Mouse (Mus musculus): ENCODE measurements at regions not wholly inside any gene's neighbourhood (a gene's known extent, or its start where the extent isn't known, plus 50 kb on each side); places are given as distances from the start of the nearest gene placed in this dataset.

- no peaks in the 10 kb centered on the region for H3K9me3 ChIP-seq (ENCODE audit: control insufficient read depth, low read length)
- no peak for ATAC-seq
- WGBS, result 40% methylated on average over 8 of the region's 8 CpGs
- H3K36me3 ChIP-seq (ENCODE audit: control insufficient read depth, insufficient read depth, low read length), result no peaks in the 10 kb centered on the region
- no peak overlapping the region for H3K4me3 ChIP-seq (ENCODE audit: low read length)
- H3K4me2 ChIP-seq (ENCODE audit: low read length), result no peak overlapping the region
- no peaks in the 10 kb centered on the region for H3K27me3 ChIP-seq (replicated peaks; ENCODE audit: control insufficient read depth, insufficient read depth, low read length)
- H3K4me1 ChIP-seq (ENCODE audit: control insufficient read depth, insufficient read depth, low read depth, low read length), result peaks cover 3% of the 10 kb centered on the region; the same call in 1 of the 2 replicates
- H3K27ac ChIP-seq (ENCODE audit: low read depth, low read length), result no peak overlapping the region
- H3K9ac ChIP-seq (ENCODE audit: low read depth, low read length), result no peak overlapping the region
Measured at GRCm38 (mm10) chr7:70515341-70515851, 148.9 kb upstream of the Nr2f2 start.

DNA sequence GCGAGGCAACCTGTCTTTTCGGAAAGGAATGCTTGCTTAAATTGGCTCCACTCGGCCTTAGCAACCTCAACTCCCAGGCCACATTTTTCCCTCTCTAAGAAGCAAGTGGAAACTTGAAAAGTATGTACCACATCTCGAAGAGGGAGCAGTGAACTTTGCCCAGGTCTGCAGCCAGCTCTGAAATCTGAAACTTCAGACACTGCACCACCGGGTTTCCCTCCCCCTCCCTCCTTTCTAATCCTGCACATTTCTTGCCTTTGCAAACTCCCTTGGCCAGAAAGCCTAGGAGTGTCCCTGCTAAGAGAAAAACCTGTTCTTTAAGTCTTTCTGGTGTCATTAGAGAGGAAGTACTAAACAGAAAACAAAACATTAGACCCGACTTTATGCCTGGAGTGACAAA is 148.1 kb upstream of the Nr2f2 start:
- H3K4me3 ChIP-seq (ENCODE audit: low read length), result no peak overlapping the region
- H3K27ac ChIP-seq (ENCODE audit: low read depth, low read length), result no peak overlapping the region
- H3K27me3 ChIP-seq (replicated peaks; ENCODE audit: control insufficient read depth, insufficient read depth, low read length), result no peaks in the 10 kb centered on the region
- ATAC-seq, result no peak
- H3K4me2 ChIP-seq (ENCODE audit: low read length), result no peak overlapping the region
- no peaks in the 10 kb centered on the region for H3K36me3 ChIP-seq (ENCODE audit: control insufficient read depth, insufficient read depth, low read length)
- H3K4me1 ChIP-seq (ENCODE audit: control insufficient read depth, insufficient read depth, low read depth, low read length), result peaks cover 3% of the 10 kb centered on the region; the same call in 1 of the 2 replicates
- no peak overlapping the region for H3K9ac ChIP-seq (ENCODE audit: low read depth, low read length)
- no peaks in the 10 kb centered on the region for H3K9me3 ChIP-seq (ENCODE audit: control insufficient read depth, low read length)
- 19% methylated on average over 6 of the region's 6 CpGs for WGBS

GRCm38 (mm10) chr7:70512354-70512753 is 145.8 kb upstream of the Nr2f2 start:
- Histone ChIP-seq H3K4me3 (ENCODE audit: low read length) (no peak overlapping the region), H3K4me2 (ENCODE audit: low read length) (no peak overlapping the region), H3K36me3 (ENCODE audit: control insufficient read depth, insufficient read depth, low read length) (no peaks in the 10 kb centered on the region), H3K9me3 (ENCODE audit: control insufficient read depth, low read length) (no peaks in the 10 kb centered on the region), H3K27ac (ENCODE audit: low read depth, low read length) (no peak overlapping the region), H3K9ac (ENCODE audit: low read depth, low read length) (no peak overlapping the region), H3K27me3 (replicated peaks; ENCODE audit: control insufficient read depth, insufficient read depth, low read length) (no peaks in the 10 kb centered on the region), H3K4me1 (ENCODE audit: control insufficient read depth, insufficient read depth, low read depth, low read length) (peaks cover 3% of the 10 kb centered on the region; the same call in 1 of the 2 replicates)
- no peak for ATAC-seq
- WGBS, result 93% methylated on average over 6 of the region's 6 CpGs

- Histone ChIP-seq H3K27ac (ENCODE audit: low read depth, low read length) (no peak overlapping the region), H3K36me3 (ENCODE audit: control insufficient read depth, insufficient read depth, low read length) (no peaks in the 10 kb centered on the region), H3K4me2 (ENCODE audit: low read length) (no peak overlapping the region), H3K4me1 (ENCODE audit: control insufficient read depth, insufficient read depth, low read depth, low read length) (no peaks in the 10 kb centered on the region), H3K9me3 (ENCODE audit: control insufficient read depth, low read length) (no peaks in the 10 kb centered on the region), H3K27me3 (replicated peaks; ENCODE audit: control insufficient read depth, insufficient read depth, low read length) (no peaks in the 10 kb centered on the region), H3K4me3 (ENCODE audit: low read length) (no peak overlapping the region), H3K9ac (ENCODE audit: low read depth, low read length) (no peak overlapping the region)
- ATAC-seq, result no peak
- WGBS, result 15% methylated on average over 7 of the region's 7 CpGs
Measured at GRCm38 (mm10) chr7:70505671-70506181, 139.2 kb upstream of the Nr2f2 start.

- Histone ChIP-seq H3K4me2 (ENCODE audit: low read length) (no peak overlapping the region), H3K9ac (ENCODE audit: low read depth, low read length) (no peak overlapping the region), H3K4me3 (ENCODE audit: low read length) (no peak overlapping the region), H3K4me1 (ENCODE audit: control insufficient read depth, insufficient read depth, low read depth, low read length) (no peaks in the 10 kb centered on the region), H3K27ac (ENCODE audit: low read depth, low read length) (no peak overlapping the region), H3K9me3 (ENCODE audit: control insufficient read depth, low read length) (no peaks in the 10 kb centered on the region), H3K36me3 (ENCODE audit: control insufficient read depth, insufficient read depth, low read length) (no peaks in the 10 kb centered on the region), H3K27me3 (replicated peaks; ENCODE audit: control insufficient read depth, insufficient read depth, low read length) (no peaks in the 10 kb centered on the region)
- ATAC-seq, result no peak
- WGBS, result 81% methylated on average over 4 of the region's 4 CpGs
Measured at GRCm38 (mm10) chr7:70501821-70502220, 135.3 kb upstream of the Nr2f2 start.

GRCm38 (mm10) chr7:70496541-70497154 is 130.1 kb upstream of the Nr2f2 start:
- no peak overlapping the region for H3K4me3 ChIP-seq (ENCODE audit: low read length)
- H3K9me3 ChIP-seq (ENCODE audit: control insufficient read depth, low read length), result no peaks in the 10 kb centered on the region
- H3K4me2 ChIP-seq (ENCODE audit: low read length), result no peak overlapping the region
- H3K9ac ChIP-seq (ENCODE audit: low read depth, low read length), result no peak overlapping the region
- H3K27ac ChIP-seq (ENCODE audit: low read depth, low read length), result no peak overlapping the region
- no peaks in the 10 kb centered on the region for H3K27me3 ChIP-seq (replicated peaks; ENCODE audit: control insufficient read depth, insufficient read depth, low read length)
- no peaks in the 10 kb centered on the region for H3K36me3 ChIP-seq (ENCODE audit: control insufficient read depth, insufficient read depth, low read length)
- WGBS, result 57% methylated on average over 8 of the region's 8 CpGs
- H3K4me1 ChIP-seq (ENCODE audit: control insufficient read depth, insufficient read depth, low read depth, low read length), result no peaks in the 10 kb centered on the region
- no peak for ATAC-seq

DNA sequence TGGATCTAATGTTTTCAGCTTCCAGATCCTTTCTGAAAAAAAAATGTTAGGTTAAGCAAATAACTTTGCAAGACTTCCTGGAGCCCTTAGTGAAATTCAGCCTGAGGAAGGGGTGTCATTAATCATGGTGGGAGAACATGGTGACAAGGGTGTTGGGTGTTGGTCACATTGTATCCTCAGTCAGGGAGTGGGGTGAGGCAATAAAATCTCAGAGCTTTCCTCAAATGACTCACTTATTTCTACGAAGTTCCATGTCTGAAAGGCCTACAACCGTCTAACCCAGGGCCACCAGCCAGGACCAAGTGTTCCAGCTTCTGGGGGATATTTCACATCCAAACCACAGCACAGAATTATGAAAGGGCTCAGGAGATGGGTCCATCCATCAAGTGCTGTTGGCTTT is 117.7 kb upstream of the Nr2f2 start:
- no peak for ATAC-seq
- Histone ChIP-seq H3K9me3 (ENCODE audit: control insufficient read depth, low read length) (no peaks in the 10 kb centered on the region), H3K9ac (ENCODE audit: low read depth, low read length) (no peak overlapping the region), H3K36me3 (ENCODE audit: control insufficient read depth, insufficient read depth, low read length) (no peaks in the 10 kb centered on the region), H3K27ac (ENCODE audit: low read depth, low read length) (no peak overlapping the region), H3K4me1 (ENCODE audit: control insufficient read depth, insufficient read depth, low read depth, low read length) (no peaks in the 10 kb centered on the region), H3K27me3 (replicated peaks; ENCODE audit: control insufficient read depth, insufficient read depth, low read length) (no peaks in the 10 kb centered on the region), H3K4me3 (ENCODE audit: low read length) (no peak overlapping the region), H3K4me2 (ENCODE audit: low read length) (no peak overlapping the region)
- 96% methylated on average over 2 of the region's 2 CpGs for WGBS

DNA sequence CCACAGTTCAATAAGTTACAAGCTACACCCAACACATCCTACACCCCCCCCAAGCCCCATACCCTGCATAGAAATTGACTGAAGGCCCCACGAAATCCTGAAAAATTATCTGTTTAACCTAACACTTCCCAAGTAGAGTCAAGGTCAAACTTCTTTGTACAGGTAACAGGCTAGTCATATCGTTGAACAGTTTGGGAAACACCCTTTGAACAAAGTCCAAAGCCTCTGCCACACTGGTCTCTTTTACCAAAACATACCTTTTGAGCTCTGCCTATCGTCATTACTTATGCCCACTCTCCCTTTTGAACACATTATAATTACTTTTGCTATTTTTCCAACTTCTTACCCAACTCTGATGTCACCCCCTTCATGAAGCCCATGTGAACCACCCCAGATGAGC is 117.0 kb upstream of the Nr2f2 start:
- WGBS, result 89% methylated on average over 3 of the region's 3 CpGs

DNA sequence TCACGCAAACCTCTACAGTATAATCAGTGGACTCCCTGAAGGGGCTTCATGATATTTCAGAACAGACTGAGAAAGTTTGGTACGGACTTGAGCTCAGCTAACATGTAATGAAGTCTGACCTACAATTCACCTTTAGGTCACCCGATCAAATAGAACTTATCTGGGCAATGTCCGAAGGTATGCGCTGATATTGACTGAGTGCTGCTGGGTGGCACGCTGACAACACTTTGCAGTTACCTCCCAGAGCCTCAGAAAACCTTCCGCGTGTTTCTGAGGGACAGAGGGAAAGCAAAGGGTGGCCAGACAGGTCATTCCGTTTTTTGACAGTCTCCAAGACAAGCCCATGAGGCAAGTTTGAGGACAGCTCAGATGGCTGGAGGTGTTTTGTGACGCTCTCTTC is 115.3 kb upstream of the Nr2f2 start:
- H3K4me2 ChIP-seq (ENCODE audit: low read length), result no peak overlapping the region
- no peaks in the 10 kb centered on the region for H3K27me3 ChIP-seq (replicated peaks; ENCODE audit: control insufficient read depth, insufficient read depth, low read length)
- H3K4me1 ChIP-seq (ENCODE audit: control insufficient read depth, insufficient read depth, low read depth, low read length), result no peaks in the 10 kb centered on the region
- no peak overlapping the region for H3K27ac ChIP-seq (ENCODE audit: low read depth, low read length)
- no peak for ATAC-seq
- H3K4me3 ChIP-seq (ENCODE audit: low read length), result no peak overlapping the region
- 87% methylated on average over 10 of the region's 10 CpGs for WGBS
- H3K9ac ChIP-seq (ENCODE audit: low read depth, low read length), result no peak overlapping the region
- H3K36me3 ChIP-seq (ENCODE audit: control insufficient read depth, insufficient read depth, low read length), result no peaks in the 10 kb centered on the region
- H3K9me3 ChIP-seq (ENCODE audit: control insufficient read depth, low read length), result no peaks in the 10 kb centered on the region

More for the DNA sequence above, 117.0 kb upstream of the Nr2f2 start:
- Histone ChIP-seq H3K27me3 (replicated peaks; ENCODE audit: control insufficient read depth, insufficient read depth, low read length) (no peaks in the 10 kb centered on the region), H3K4me2 (ENCODE audit: low read length) (no peak overlapping the region), H3K36me3 (ENCODE audit: control insufficient read depth, insufficient read depth, low read length) (no peaks in the 10 kb centered on the region), H3K9ac (ENCODE audit: low read depth, low read length) (no peak overlapping the region), H3K4me3 (ENCODE audit: low read length) (no peak overlapping the region), H3K9me3 (ENCODE audit: control insufficient read depth, low read length) (no peaks in the 10 kb centered on the region), H3K4me1 (ENCODE audit: control insufficient read depth, insufficient read depth, low read depth, low read length) (no peaks in the 10 kb centered on the region), H3K27ac (ENCODE audit: low read depth, low read length) (no peak overlapping the region)
- ATAC-seq, result no peak
